Mouse (Mus musculus): ENCODE data around the gene 4930544D05Rik.

DNA sequence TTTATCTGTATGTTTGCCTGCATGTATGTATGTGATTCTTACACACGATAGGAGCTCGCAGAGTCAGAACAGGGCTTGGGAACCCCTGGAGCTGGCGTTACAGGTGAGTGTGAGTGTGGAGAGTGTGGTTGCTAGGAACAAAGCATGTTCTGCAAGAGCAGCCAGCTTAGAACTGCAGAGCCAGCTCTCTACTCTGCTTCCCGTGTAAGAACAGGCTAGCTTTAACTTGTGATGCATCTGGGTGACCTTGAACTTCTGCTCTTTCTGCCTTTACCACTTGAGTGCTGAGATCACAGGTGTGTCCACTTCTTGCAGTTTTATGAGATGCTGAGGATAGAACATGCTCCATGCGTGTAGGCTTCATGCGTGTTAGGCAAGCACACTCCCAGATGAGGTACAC, 36.7 kb upstream of the 4930544D05Rik start:
- TF ChIP-seq CTCF (IDR thresholded peaks at IDR 0.05; ENCODE audit: low read depth) = no peak
- TF ChIP-seq EP300 (optimal IDR thresholded peaks at IDR 0.05) = no peak

Measured in stomach, postnatal 0 days (tissue).